25 mouse cellular contexts compared by ENCODE assay signal in the genomic region with DNA sequence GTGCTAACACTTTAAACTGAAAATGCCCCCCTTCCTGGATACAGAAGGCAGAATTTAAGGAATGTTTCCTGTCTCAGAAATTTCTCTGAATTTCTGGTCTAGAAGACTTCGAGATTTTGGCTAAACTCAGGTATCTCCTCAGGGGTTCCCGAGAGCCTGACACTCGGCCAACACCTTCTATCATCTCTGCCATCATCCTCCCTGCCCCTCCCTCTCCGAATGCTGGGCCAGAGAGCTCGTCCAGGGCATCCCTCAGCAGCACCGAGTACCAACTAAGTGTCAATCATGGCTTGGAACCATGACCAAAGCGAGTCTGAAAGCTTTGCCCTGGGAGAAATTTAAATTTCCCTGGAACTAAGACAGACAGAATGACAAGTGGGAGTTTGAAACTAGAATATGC.
"Had no signal": no experiment of that assay in that cellular context is flagged by ENCODE, and none has a peak within 500 bp of the region (broad histone marks: within the 10 kb centered on the region; RNA-seq: fewer than 3 reads in every experiment).

No protein-coding gene starts in this region.

- H3K4me3 ChIP-seq: gastrocnemius, adult 2 months; heart, adult 2 months; heart, embryonic 10.5 days; heart, embryonic 12.5 days; hindbrain, embryonic 10.5 days; hindbrain, embryonic 12.5 days; intestine, embryonic 15.5 days; layer of hippocampus, adult 2 months; left cerebral cortex, adult 2 months; limb, embryonic 10.5 days; limb, embryonic 12.5 days; liver, embryonic 13.5 days; liver, embryonic 15.5 days had no signal

- H3K4me1 ChIP-seq: heart, embryonic 10.5 days; heart, embryonic 12.5 days; hindbrain, embryonic 10.5 days; hindbrain, embryonic 12.5 days; intestine, embryonic 15.5 days; limb, embryonic 10.5 days; limb, embryonic 12.5 days; liver, embryonic 13.5 days; liver, embryonic 15.5 days had no signal

- H3K27me3 ChIP-seq: heart, embryonic 12.5 days; hindbrain, embryonic 12.5 days; intestine, embryonic 15.5 days; limb, embryonic 12.5 days; liver, embryonic 13.5 days; liver, embryonic 15.5 days had no signal

- H3K27ac ChIP-seq: gastrocnemius, adult 2 months; heart, adult 2 months; heart, embryonic 10.5 days; hindbrain, embryonic 10.5 days; hindbrain, embryonic 12.5 days; hindbrain, embryonic 14.5 days; intestine, embryonic 15.5 days; layer of hippocampus, adult 2 months; left cerebral cortex, adult 2 months; limb, embryonic 10.5 days; limb, embryonic 12.5 days; liver, embryonic 13.5 days; liver, embryonic 15.5 days had no signal

- DNase-seq: gastrocnemius, adult 2 months; gastrocnemius, postnatal 10 days; gastrocnemius, postnatal 25 days; heart, adult 2 months; heart, postnatal 10 days; heart, postnatal 4 days; kidney, adult 18-20 months; kidney, adult 8-10 months; kidney, postnatal 10 days; kidney, postnatal 25 days; kidney, postnatal 4 days; liver; liver, embryonic 13.5 days; liver, postnatal 0 days had no signal
